Mouse (Mus musculus) frontal cortex, postnatal 36 days (tissue): ENCODE data around the gene Tpk1.

Experiments
- DNase-seq, 2 experiments: peaks; one replicate each; pipeline ENCODE4 v3.0.0; 2022; ENCODE audit warnings: low spot score in 2 of 2

Gene Tpk1

GRCm38 (mm10) chr6:43442191-43442590 lies 223.9 kb downstream of the Tpk1 start:
- DNase-seq: no peak

- no peak for DNase-seq
Measured at GRCm38 (mm10) chr6:43435987-43436541, 230.0 kb downstream of the Tpk1 start.

- no peak for DNase-seq
Measured at GRCm38 (mm10) chr6:43434365-43434764, 231.7 kb downstream of the Tpk1 start.

- DNase-seq: no peak
Measured at GRCm38 (mm10) chr6:43424978-43425377, 241.1 kb downstream of the Tpk1 start.

- no peak for DNase-seq
Measured at GRCm38 (mm10) chr6:43420358-43420979, 245.6 kb downstream of the Tpk1 start.

GRCm38 (mm10) chr6:43408949-43409348 lies 257.1 kb downstream of the Tpk1 start:
- DNase-seq: no peak

GRCm38 (mm10) chr6:43403076-43403475 lies 263.0 kb downstream of the Tpk1 start:
- peak in 1 of 2 experiments; percentile 11 for DNase-seq

- DNase-seq: peak in 1 of 2 experiments; percentile 17
Measured at GRCm38 (mm10) chr6:43402219-43402997, 263.7 kb downstream of the Tpk1 start.

- no peak for DNase-seq
Measured at GRCm38 (mm10) chr6:43396426-43396825, 269.7 kb downstream of the Tpk1 start.

GRCm38 (mm10) chr6:43395538-43395937 lies 270.5 kb downstream of the Tpk1 start:
- DNase-seq: peak; percentile 25 to 55

- DNase-seq: no peak
Measured at GRCm38 (mm10) chr6:43391358-43391757, 274.7 kb downstream of the Tpk1 start.

- no peak for DNase-seq
Measured at GRCm38 (mm10) chr6:43387273-43387672, 278.8 kb downstream of the Tpk1 start.

GRCm38 (mm10) chr6:43384841-43385240 lies 281.2 kb downstream of the Tpk1 start:
- no peak for DNase-seq

GRCm38 (mm10) chr6:43384304-43384703 lies 281.8 kb downstream of the Tpk1 start:
- DNase-seq: no peak

GRCm38 (mm10) chr6:43382750-43383149 lies 283.3 kb downstream of the Tpk1 start:
- no peak for DNase-seq

- DNase-seq: no peak
Measured at GRCm38 (mm10) chr6:43382284-43382683, 283.8 kb downstream of the Tpk1 start.

- no peak for DNase-seq
Measured at GRCm38 (mm10) chr6:43373206-43373605, 292.9 kb downstream of the Tpk1 start.

GRCm38 (mm10) chr6:43367434-43367945 lies 298.6 kb downstream of the Tpk1 start:
- DNase-seq: no peak

- DNase-seq: no peak
Measured at GRCm38 (mm10) chr6:43366952-43367351, 299.1 kb downstream of the Tpk1 start.

- DNase-seq: no peak
Measured at GRCm38 (mm10) chr6:43363917-43364316, 302.2 kb downstream of the Tpk1 start.

- DNase-seq: peak in 1 of 2 experiments; percentile 16
Measured at GRCm38 (mm10) chr6:43363291-43363820, 302.7 kb downstream of the Tpk1 start.

GRCm38 (mm10) chr6:43361248-43361647 lies 304.8 kb downstream of the Tpk1 start:
- DNase-seq: no peak
